Mouse (Mus musculus) CD8-positive naive resting alpha-beta T cell, adult 2 months (primary cell): ENCODE measurements at regions not wholly inside any gene's neighbourhood (a gene's known extent, or its start where the extent isn't known, plus 50 kb on each side); places are given as distances from the start of the nearest gene placed in this dataset.

Experiments used
- DNase-seq, 2 experiments: peaks; one replicate each; pipeline ENCODE4 v3.0.0; 2022; ENCODE audit warnings: low read depth in 2 of 2, low spot score in 2 of 2

GRCm38 (mm10) chr14:102024646-102025045 lies 294.9 kb downstream of the Lmo7 start:
- DNase-seq = no peak

- DNase-seq = no peak
Measured at GRCm38 (mm10) chr14:102020161-102020605, 290.4 kb downstream of the Lmo7 start.

GRCm38 (mm10) chr14:102019320-102019719 lies 289.6 kb downstream of the Lmo7 start:
- no peak for DNase-seq

GRCm38 (mm10) chr14:102016572-102016971 lies 286.8 kb downstream of the Lmo7 start:
- DNase-seq = no peak

- DNase-seq = no peak
Measured at GRCm38 (mm10) chr14:102014976-102015603, 285.3 kb downstream of the Lmo7 start.

- no peak for DNase-seq
Measured at GRCm38 (mm10) chr14:102013238-102013637, 283.5 kb downstream of the Lmo7 start.

GRCm38 (mm10) chr14:101997535-101997934 lies 267.8 kb downstream of the Lmo7 start:
- DNase-seq = no peak

- no peak for DNase-seq
Measured at GRCm38 (mm10) chr14:101984401-101984800, 254.6 kb downstream of the Lmo7 start.
